Mouse (Mus musculus) MEL (cell line): ENCODE results near the gene Klhl22. TPM values are rescaled to one million over a fixed set of nuclear protein-coding genes. Genes with fewer than 3 reads are reported as not detected.

Experiments
- DNase-seq: peaks from one replicate; pipeline ENCODE4 v3.0.0; 2011; ENCODE audit warnings: low read depth, low spot score
- H3K27ac ChIP-seq: 2 replicates; pipeline ENCODE4 v1.5.1; 2012; ENCODE audit warnings: low read depth, mild to moderate bottlenecking, control low read depth, low read length, moderate library complexity; ENCODE audit not compliant: control insufficient read depth
- H3K27me3 ChIP-seq, 2 experiments: fragments of 150-350 bp in 1 of 2; sonication (generic) in 1 of 2; 2 replicates each; pipeline ENCODE4 v1.6.1; 2012; ENCODE audit warnings: low read length in 2 of 2, mild to moderate bottlenecking in 2 of 2, improper control_type of control experiment in 1 of 2, moderate library complexity in 1 of 2; ENCODE audit not compliant: insufficient read depth in 2 of 2, control insufficient read depth in 1 of 2
- H3K36me3 ChIP-seq, 2 experiments: 2 replicates each; pipeline ENCODE4 v1.6.1; 2012 to 2014; ENCODE audit warnings: low read length in 2 of 2, improper control_type of control experiment in 1 of 2, inconsistent platforms in 1 of 2, mild to moderate bottlenecking in 1 of 2; ENCODE audit not compliant: insufficient read depth in 2 of 2, control insufficient read depth in 1 of 2
- H3K4me1 ChIP-seq, 2 experiments: fragments of 150-350 bp in 1 of 2; sonication (generic) in 1 of 2; 2 replicates each; pipeline ENCODE4 v1.6.1; 2012; ENCODE audit warnings: low read length in 2 of 2, improper control_type of control experiment in 1 of 2, mild to moderate bottlenecking in 1 of 2; ENCODE audit not compliant: insufficient read depth in 2 of 2, control insufficient read depth in 1 of 2
- H3K4me3 ChIP-seq, 2 experiments: fragments of 150-350 bp in 1 of 2; sonication (generic) in 1 of 2; 2 replicates each; pipeline ENCODE4 v1.5.1; 2012; ENCODE audit warnings: low read depth in 2 of 2, low read length in 2 of 2, mild to moderate bottlenecking in 2 of 2, moderate library complexity in 2 of 2, control low read depth in 1 of 2, improper control_type of control experiment in 1 of 2; ENCODE audit not compliant: control insufficient read depth in 1 of 2, insufficient read depth in 1 of 2
- H3K79me2 ChIP-seq: 2 replicates; pipeline ENCODE4 v1.6.1; 2012; ENCODE audit warnings: mild to moderate bottlenecking, low read length, moderate library complexity; ENCODE audit not compliant: control insufficient read depth, poor library complexity, insufficient read depth
- H3K9ac ChIP-seq: 2 replicates; pipeline ENCODE4 v1.6.1; 2012; ENCODE audit warnings: low read depth, mild to moderate bottlenecking, control low read depth, low read length, moderate library complexity; ENCODE audit not compliant: control insufficient read depth, poor library complexity, severe bottlenecking
- H3K9me3 ChIP-seq: fragments of 150-350 bp; sonication (generic); replicated peaks from 2 replicates; pipeline ENCODE4 v1.6.1; 2012; ENCODE audit warnings: mild to moderate bottlenecking, low read length, improper control_type of control experiment, moderate library complexity; ENCODE audit not compliant: insufficient read depth
- BHLHE40 ChIP-seq: IDR thresholded peaks from 2 replicates; pipeline ENCODE4 v1.6.1; 2012; ENCODE audit warnings: low read depth, mild to moderate bottlenecking, inconsistent platforms, low read length, improper control_type of control experiment, borderline replicate concordance
- CHD1 ChIP-seq: IDR thresholded peaks from 2 replicates; pipeline ENCODE4 v1.6.1; 2012; ENCODE audit warnings: low read depth, mild to moderate bottlenecking, inconsistent platforms, low read length, improper control_type of control experiment
- GABPA ChIP-seq: IDR thresholded peaks from 2 replicates; pipeline ENCODE4 v1.6.1; 2012; ENCODE audit warnings: low read depth, mild to moderate bottlenecking, inconsistent platforms, low read length, improper control_type of control experiment, moderate library complexity
- HCFC1 ChIP-seq: IDR thresholded peaks from 2 replicates; pipeline ENCODE4 v1.6.1; 2012; ENCODE audit warnings: low read depth, mild to moderate bottlenecking, inconsistent platforms, low read length, improper control_type of control experiment, moderate library complexity
- MAZ ChIP-seq: IDR thresholded peaks from 2 replicates; pipeline ENCODE4 v1.6.1; 2012; ENCODE audit warnings: low read depth, mild to moderate bottlenecking, inconsistent platforms, low read length, improper control_type of control experiment
- MEF2A ChIP-seq: IDR thresholded peaks from 2 replicates; pipeline ENCODE4 v1.6.1; 2014; ENCODE audit warnings: low read depth, mild to moderate bottlenecking, inconsistent platforms, low read length, improper control_type of control experiment; ENCODE audit not compliant: poor library complexity, insufficient replicate concordance, severe bottlenecking; ENCODE audit errors: extremely low read depth
- MYC ChIP-seq: IDR thresholded peaks from 2 replicates; pipeline ENCODE4 v1.6.1; 2011; ENCODE audit warnings: low read depth, mild to moderate bottlenecking, low read length, improper control_type of control experiment, moderate library complexity
- POLR2AphosphoS2 ChIP-seq: IDR thresholded peaks from 2 replicates; pipeline ENCODE4 v1.6.1; 2011; ENCODE audit warnings: low read length, improper control_type of control experiment
- RCOR1 ChIP-seq: IDR thresholded peaks from 2 replicates; pipeline ENCODE4 v1.6.1; 2012; ENCODE audit warnings: low read depth, mild to moderate bottlenecking, inconsistent platforms, low read length, improper control_type of control experiment
- SIN3A ChIP-seq: IDR thresholded peaks from 2 replicates; pipeline ENCODE4 v1.6.1; 2012; ENCODE audit warnings: low read length, improper control_type of control experiment, inconsistent platforms
- SMC3 ChIP-seq: IDR thresholded peaks from 2 replicates; pipeline ENCODE4 v1.6.1; 2011; ENCODE audit warnings: low read depth, low read length, improper control_type of control experiment
- TAL1 ChIP-seq: IDR thresholded peaks from 2 replicates; pipeline ENCODE4 v1.6.1; 2012; ENCODE audit warnings: mild to moderate bottlenecking, inconsistent platforms, low read length, moderate library complexity, mixed read lengths
- TCF12 ChIP-seq: IDR thresholded peaks from 2 replicates; pipeline ENCODE4 v1.6.1; 2014; ENCODE audit warnings: low read depth, mild to moderate bottlenecking, inconsistent platforms, low read length, improper control_type of control experiment, moderate library complexity
- UBTF ChIP-seq: IDR thresholded peaks from 2 replicates; pipeline ENCODE4 v1.6.1; 2012; ENCODE audit warnings: low read depth, mild to moderate bottlenecking, inconsistent platforms, low read length, improper control_type of control experiment, moderate library complexity, borderline replicate concordance; ENCODE audit not compliant: insufficient read depth
- USF1 ChIP-seq: IDR thresholded peaks from 2 replicates; pipeline ENCODE4 v1.6.1; 2014; ENCODE audit warnings: low read depth, mild to moderate bottlenecking, inconsistent platforms, low read length, improper control_type of control experiment, moderate library complexity
- USF2 ChIP-seq, 2 experiments: IDR thresholded peaks; 2 replicates each; pipeline ENCODE4 v1.6.1; 2011 to 2012; ENCODE audit warnings: improper control_type of control experiment in 2 of 2, low read length in 2 of 2, borderline replicate concordance in 1 of 2, inconsistent platforms in 1 of 2, low read depth in 1 of 2, mild to moderate bottlenecking in 1 of 2; ENCODE audit not compliant: insufficient read depth in 1 of 2
- ZKSCAN1 ChIP-seq: IDR thresholded peaks from 2 replicates; pipeline ENCODE4 v1.6.1; 2012; ENCODE audit warnings: low read depth, mild to moderate bottlenecking, inconsistent platforms, low read length, improper control_type of control experiment, moderate library complexity
- ZMIZ1 ChIP-seq: IDR thresholded peaks from 2 replicates; pipeline ENCODE4 v1.6.1; 2012; ENCODE audit warnings: low read depth, mild to moderate bottlenecking, inconsistent platforms, low read length, improper control_type of control experiment, moderate library complexity
- ZNF384 ChIP-seq: IDR thresholded peaks from 2 replicates; pipeline ENCODE4 v1.6.1; 2012; ENCODE audit warnings: low read depth, mild to moderate bottlenecking, inconsistent platforms, low read length, improper control_type of control experiment
- polyA plus RNA-seq, 2 experiments: library from polyadenylated mRNA; stranded (reverse) in 1 of 2; unstranded in 1 of 2; fragments of >175 nt in 1 of 2; fragments of >200 nt in 1 of 2; gene quantifications; 2 replicates each; pipeline versions ENCODE4 v1.2.1 to v1.2.4; 2012; ENCODE audit warnings: low replicate concordance in 2 of 2, low read depth in 1 of 2; ENCODE audit not compliant: insufficient read length in 2 of 2, insufficient read depth in 1 of 2, missing spikeins in 1 of 2
- total RNA-seq: library from RNA; depleted of rRNA; stranded (reverse); fragments of 300-350 nt; gene quantifications from 2 replicates; pipeline ENCODE4 v1.2.3, GENCODE M21; 2012

Klhl22 gene
- total and polyA plus RNA-seq, 3 experiments = 82.4 to 191 (median 97.0) TPM

GRCm38 (mm10) chr16:17792728-17793127 lies 33.3 kb downstream of the Klhl22 start:
- DNase-seq = no peak
- H3K9ac ChIP-seq = no peak overlapping the region
- peaks cover 0 to 12% of the 10 kb centered on the region in 2 experiments; a peak in 2 of 4 replicates for H3K36me3 ChIP-seq
- no peaks in the 10 kb centered on the region for H3K9me3 ChIP-seq
- no peaks in the 10 kb centered on the region for H3K4me1 ChIP-seq
- TF ChIP-seq CHD1 = no peak
- no peak for TF ChIP-seq BHLHE40
- TF ChIP-seq TCF12 = no peak
- no peak for TF ChIP-seq ZKSCAN1
- TF ChIP-seq USF1 = no peak
- TF ChIP-seq ZNF384 = no peak
- TF ChIP-seq ZMIZ1 = no peak
- TF ChIP-seq SIN3A = no peak
- no peak for TF ChIP-seq USF2 (IDR thresholded peaks at IDR 0.05; ENCODE audit: borderline replicate concordance in 1 of 2, insufficient read depth in 1 of 2, low read depth in 1 of 2, low read length in 2 of 2)
- no peak for TF ChIP-seq SMC3
- no peak for TF ChIP-seq TAL1
- TF ChIP-seq POLR2AphosphoS2 = no peak
- no peak for TF ChIP-seq UBTF
- TF ChIP-seq HCFC1 = no peak
- H3K27me3 ChIP-seq = no peaks in the 10 kb centered on the region
- no peak overlapping the region for H3K4me3 ChIP-seq
- H3K79me2 ChIP-seq = no peaks in the 10 kb centered on the region
- H3K27ac ChIP-seq = no peak overlapping the region

DNA sequence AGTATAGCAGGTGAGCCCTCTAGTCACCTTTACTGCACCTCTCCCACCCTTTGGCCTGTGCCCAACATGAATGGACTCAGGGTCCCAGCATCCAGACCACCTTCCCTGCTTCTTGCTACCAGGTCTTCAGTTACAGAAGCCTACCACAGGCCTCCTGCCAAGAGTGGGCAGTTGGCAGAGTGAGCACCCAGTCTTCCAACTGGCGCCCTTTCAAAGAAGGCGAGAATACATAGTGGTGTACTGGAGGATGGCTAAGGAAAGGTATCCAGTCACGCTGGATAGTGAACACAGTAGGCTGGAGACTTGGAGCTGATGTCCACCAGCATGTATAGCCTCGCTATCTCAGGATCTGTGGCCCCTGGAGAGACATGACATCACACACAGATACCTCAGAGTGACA lies 34.6 kb downstream of the Klhl22 start:
- no peak for DNase-seq
- H3K9me3 ChIP-seq = no peaks in the 10 kb centered on the region
- no peak overlapping the region for H3K9ac ChIP-seq
- H3K27ac ChIP-seq = no peak overlapping the region
- no peak overlapping the region for H3K4me3 ChIP-seq
- peaks cover 0 to 4% of the 10 kb centered on the region in 2 experiments; a peak in 2 of 4 replicates for H3K36me3 ChIP-seq
- no peaks in the 10 kb centered on the region for H3K27me3 ChIP-seq
- no peaks in the 10 kb centered on the region for H3K4me1 ChIP-seq
- TF ChIP-seq RCOR1 (no peak), MYC (no peak), GABPA (no peak), SMC3 (no peak), MAZ (no peak), BHLHE40 (no peak), USF1 (no peak), POLR2AphosphoS2 (no peak; the same call in 1 of the 2 replicates), USF2 (IDR thresholded peaks at IDR 0.05; ENCODE audit: borderline replicate concordance in 1 of 2, insufficient read depth in 1 of 2, low read depth in 1 of 2, low read length in 2 of 2) (no peak), MEF2A (no peak), HCFC1 (no peak)
- H3K79me2 ChIP-seq = no peaks in the 10 kb centered on the region
